Mouse (Mus musculus): ENCODE measurements around the gene Igf1r.

GRCm38 (mm10) chr7:68062170-68062848 is 109.7 kb downstream of the Igf1r start:
- no peak for TF ChIP-seq POLR2AphosphoS5 (IDR thresholded peaks at IDR 0.05; ENCODE audit: insufficient replicate concordance, low read depth, low read length)
- no peak for TF ChIP-seq CTCF (IDR thresholded peaks at IDR 0.05; ENCODE audit: low read depth, low read length)
- no peak for TF ChIP-seq TAL1 (conservative IDR thresholded peaks at IDR 0.05; ENCODE audit: low read depth, low read length)
- no peak for TF ChIP-seq GATA1 (IDR thresholded peaks at IDR 0.05; ENCODE audit: borderline replicate concordance, low read length)
- TF ChIP-seq GATA2 (IDR thresholded peaks at IDR 0.05; ENCODE audit: borderline replicate concordance, low read depth, low read length), result no peak
